Mouse (Mus musculus): ENCODE data around the gene Clic6.
"Not testable (repeated sequence)": the region's sequence is repeated elsewhere in the genome, so short reads cannot be mapped to it uniquely, and the experiment has no call there.

Gene Clic6

DNA sequence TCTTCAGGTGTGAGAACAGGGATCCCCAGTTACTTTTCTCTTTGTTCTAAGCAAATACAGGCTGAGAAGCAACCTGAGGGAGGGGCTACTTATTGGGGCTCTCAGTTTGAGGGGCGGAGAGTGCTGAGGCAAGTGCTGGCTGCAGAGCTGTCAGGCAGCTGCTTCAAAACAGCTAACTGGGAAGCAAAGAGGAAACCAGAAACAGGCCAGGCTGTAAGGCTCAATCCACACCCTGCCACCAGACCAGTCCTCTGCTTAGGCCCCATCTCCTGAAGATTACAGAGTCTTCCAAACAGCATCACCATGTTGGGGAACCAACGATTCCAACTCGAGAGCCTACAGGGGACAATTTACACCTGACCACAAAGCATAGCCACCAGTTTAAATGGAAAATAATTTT is 12.6 kb upstream of the Clic6 start:
- no peak for DNase-seq

DNA sequence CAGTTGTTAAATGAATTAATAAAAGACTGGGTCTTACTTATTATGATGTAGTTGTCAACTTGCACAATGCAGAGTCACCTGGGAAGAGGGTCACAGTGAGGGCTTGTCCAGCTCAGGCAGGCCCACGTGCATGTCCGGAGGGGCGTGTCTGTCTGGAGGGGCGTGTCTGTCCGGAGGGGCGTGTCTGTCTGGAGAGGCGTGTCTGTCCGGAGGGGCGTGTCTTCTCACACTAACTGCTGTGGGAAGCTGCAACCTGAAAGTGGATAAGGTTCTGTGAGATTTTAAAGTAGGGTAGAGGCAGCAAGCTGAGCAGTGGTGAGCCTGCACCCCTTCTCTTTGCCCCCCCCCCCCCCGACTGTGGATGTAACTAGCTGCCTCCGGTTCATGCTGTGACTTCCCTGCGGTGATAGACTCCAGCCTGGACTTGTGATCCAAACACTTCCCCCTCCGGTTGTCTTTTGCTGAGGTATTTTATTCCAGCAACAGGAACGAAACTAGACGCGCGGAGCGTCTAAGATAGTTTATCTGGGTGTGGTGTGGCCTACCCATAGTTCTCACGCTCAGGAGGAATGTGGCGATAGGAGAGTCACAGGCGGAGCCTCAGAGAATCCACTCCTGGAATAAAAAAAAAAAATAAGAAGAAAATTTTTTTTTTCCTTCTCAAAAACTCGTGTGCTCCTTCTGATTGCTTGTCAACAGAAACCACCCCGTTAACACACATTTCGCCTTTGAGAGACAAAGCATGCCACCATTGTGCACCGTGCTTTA is 10.3 kb upstream of the Clic6 start:
- DNase-seq = no peak

DNA sequence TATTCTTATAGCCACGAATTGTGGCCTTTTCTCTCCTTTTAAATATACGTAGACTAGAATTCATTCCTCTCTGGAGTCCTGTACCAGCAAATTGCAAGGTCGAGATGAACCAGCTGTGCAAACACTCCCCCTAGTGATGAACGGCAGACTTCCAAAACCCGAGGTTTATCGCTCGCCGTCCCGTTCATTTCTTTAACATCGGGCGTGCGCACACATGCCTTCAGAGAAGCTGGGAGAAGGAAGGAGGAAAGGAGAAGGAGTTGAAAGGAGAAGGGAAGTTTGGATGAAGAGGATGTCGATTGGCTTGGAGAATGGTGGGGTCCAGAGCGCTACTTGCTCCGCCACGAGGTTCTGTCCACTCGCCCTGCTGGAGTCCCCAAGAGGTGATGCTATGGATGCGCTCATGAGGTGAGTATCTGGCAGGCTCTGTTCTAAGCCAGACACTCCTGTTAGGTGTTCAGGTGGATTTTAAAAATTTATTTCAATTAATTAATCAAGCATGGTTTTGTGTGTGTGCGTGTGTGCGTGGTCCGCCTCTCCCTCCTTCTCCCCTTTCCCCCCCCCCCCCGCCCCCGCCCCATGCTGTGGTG is 6.9 kb upstream of the Clic6 start:
- DNase-seq = no peak

DNA sequence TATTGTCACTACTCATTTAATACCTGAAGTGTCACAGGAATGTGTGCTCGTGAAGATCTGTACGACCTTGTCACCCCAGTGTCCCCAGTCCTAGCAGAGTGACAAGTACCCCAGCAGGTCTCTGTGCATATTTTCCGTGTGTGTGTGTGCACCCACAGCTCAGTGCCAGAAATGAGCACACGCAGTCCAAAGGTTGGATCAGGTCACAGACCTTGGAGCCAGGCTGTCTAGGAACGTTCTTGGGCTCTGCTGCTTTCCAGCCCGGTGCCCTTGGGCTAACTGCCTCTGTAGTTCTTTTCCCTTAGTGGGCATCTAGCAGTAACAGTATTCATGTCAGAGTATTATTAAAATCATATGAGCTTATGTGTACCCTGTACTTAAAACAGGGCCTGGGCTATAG is 1.6 kb downstream of the Clic6 start:
- no peak for DNase-seq

DNA sequence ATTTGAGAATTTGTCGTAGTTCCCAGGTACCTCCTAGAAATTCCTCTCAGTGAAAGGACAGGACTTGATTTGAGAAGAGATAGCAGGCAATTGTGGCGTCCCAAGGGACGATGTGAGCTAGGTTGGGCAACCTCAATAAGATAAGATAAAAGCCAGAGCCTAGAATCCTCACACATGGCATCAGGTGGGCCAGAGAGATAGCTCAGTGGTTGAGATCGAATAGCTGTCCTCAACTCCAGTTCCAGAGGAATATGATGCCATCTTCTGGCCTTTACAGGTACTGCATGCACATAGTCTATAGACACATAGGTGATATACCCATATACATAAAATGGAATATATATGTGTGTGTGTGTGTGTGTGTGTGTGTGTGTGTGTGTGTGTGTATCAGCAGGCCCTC is 2.0 kb downstream of the Clic6 start:
- no peak for DNase-seq

DNA sequence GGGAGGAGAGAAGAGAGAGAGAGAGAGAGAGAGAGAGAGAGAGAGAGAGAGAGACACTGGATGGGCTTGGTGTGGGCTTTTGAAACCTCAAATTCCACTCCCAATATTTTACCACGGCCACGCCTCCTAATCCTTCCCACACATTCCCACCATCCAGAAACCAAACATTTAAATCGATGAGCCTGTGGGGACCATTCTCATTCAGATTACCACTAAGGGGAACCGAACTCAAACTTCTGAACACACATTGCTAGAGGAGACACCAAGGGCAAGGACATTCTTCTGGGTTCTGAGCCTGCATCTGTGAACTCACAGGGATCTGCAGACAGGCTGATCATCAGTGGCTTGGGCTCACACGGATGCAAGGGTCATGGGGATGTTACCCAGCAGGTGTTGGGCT is 2.9 kb downstream of the Clic6 start:
- DNase-seq = no peak

DNA sequence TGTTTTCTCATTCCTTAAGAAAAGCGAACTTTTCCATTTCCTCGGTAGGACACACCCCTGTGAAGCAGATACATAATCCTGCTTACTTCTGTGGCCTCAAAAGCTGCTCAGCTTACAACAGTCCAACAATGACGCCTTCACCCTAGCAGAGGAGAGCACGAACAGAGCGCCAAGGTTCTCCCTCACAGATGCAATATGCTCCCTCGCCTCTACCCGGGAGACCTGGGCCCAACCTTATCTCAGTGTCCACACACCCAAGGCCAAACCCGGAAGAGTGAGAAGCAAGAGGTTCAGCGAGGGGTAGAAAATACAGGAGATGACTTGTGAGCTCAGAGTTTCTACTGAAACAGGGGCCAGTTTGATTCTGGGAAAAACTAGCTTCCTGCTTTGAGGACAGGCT is 3.8 kb downstream of the Clic6 start:
- no peak for DNase-seq

DNA sequence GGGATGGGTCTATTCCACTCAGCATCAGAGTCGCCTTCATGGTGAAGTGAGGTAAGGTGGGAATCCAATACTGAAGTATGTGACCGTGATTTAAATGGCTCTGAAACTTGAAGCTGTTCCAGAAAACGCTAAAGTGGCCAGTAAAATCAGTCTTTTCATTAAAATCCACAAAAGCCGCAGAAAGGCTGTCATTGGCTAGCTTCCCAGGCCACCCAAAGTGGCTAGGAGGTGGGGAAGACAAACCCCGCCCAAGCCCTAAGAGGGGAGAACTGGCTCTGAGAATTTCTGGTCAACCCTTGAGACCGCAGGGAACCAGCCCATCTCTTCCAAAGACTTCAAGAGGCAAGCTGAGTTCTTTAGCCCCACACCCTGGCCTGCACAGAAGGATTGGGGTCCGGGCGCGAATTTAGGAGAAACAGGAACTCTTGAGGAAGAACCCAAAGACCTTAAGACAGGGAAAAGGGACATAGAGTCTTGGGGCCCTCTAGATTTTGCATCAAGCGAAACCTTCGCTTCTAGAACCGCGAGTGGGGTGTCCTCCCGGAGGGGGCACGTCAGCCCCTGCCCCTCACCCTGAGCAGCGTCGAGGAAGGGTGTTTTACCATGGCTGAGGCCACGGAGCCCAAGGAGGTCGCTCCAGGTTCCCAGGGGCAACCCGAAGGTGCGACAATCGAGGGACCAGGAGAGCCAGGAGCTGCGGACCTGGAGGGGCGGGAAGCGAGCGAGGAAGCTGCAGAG is 12.5 kb downstream of the Clic6 start:
- no peak for DNase-seq

DNA sequence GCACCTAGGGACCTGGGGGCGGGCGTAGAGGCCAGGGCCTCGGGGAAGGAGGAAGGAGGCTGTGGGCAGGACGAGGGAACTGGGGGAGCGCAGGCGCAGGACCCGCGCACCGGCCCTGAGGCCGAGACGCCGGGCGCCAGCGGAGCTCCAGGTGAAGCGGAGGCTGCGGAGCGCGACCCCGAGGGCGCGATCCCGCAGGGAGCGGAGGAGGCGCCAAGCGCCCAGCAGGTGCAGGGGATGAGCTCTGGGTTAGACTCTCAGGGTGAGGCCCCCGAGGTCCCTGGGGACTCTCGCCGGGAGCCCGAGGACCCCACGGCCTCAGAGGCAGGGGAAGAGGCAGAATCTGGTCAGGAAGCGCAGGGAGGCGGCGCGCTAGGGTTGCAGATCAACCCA is 13.0 kb downstream of the Clic6 start:
- no peak for DNase-seq

DNA sequence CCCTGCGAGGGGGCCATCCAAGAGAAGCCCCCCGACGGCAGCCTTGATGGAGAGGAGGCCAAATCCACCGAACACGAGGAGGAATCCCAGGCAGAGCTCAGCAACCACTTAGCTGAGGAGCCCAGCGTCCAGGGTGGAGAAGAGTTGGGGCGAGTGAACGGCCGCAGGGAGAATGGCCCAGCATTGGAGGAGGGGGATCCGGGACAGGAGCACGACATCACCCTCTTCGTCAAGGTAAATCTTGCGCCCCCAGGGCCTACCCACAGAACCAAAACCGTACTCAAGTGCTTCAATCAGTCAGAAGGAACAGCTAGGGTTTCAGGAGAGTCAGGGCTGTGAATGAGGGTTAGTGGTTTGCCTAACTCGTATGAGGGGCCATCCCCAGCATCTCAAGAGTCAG is 13.8 kb downstream of the Clic6 start:
- DNase-seq = no peak

DNA sequence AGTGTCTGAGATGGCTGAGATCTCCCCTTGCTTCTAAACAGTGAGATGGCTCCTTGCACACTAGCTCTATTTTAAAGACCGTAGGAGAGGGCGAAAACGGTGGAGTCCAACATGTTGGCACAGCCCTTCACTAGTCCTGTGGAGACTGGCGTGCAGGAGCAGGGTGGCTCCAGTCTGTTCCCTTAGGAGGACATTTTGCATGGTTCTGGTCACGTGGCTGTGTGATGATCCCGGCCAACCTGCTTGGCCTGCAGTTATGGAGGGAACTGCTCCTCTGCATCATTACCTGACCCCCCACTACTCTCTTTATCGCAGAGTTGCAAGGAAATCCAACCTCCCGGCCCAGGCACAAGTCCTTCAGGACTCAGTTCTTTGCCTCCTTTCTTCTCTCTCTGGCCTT is 15.0 kb downstream of the Clic6 start:
- DNase-seq = no peak

DNA sequence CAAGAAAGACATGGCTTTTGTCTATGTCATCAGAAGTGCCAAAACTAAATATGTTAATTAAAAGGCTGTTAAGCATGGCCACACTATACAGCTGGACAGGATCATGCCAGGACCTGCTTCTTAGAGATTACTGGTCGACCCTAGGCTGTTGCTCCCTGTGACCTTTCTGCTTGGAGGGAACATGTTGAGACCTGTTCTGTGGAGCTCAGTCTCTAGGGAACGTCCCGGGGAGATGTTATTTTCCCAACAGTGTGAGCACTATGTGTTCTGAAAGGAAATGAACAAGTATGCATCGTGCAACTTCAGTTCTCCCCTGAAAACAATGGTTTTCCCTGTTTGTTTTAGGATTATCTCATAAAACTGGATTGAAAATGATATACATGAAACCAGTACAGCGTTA is 17.6 kb downstream of the Clic6 start:
- no peak for DNase-seq

DNA sequence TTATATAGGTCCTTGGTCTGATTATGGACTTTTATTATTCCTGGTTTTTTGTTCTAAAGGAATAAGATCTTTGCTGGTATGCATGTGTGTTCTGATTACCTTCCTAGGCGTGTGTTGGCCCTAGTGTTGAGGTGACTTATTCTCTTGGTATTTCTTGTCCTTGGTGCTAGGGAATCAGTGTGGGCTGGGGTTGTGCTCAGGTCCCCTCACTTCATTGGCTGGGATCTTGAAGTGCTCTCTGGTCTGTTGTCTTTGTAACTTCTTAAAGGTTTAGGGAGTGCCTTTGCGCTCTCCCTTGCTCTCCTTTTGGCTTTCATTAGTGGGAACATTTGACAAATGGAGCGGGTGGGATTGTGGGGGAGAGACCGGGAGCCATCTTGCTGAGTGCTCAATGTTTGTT is 22.0 kb downstream of the Clic6 start:
- no peak for DNase-seq

DNA sequence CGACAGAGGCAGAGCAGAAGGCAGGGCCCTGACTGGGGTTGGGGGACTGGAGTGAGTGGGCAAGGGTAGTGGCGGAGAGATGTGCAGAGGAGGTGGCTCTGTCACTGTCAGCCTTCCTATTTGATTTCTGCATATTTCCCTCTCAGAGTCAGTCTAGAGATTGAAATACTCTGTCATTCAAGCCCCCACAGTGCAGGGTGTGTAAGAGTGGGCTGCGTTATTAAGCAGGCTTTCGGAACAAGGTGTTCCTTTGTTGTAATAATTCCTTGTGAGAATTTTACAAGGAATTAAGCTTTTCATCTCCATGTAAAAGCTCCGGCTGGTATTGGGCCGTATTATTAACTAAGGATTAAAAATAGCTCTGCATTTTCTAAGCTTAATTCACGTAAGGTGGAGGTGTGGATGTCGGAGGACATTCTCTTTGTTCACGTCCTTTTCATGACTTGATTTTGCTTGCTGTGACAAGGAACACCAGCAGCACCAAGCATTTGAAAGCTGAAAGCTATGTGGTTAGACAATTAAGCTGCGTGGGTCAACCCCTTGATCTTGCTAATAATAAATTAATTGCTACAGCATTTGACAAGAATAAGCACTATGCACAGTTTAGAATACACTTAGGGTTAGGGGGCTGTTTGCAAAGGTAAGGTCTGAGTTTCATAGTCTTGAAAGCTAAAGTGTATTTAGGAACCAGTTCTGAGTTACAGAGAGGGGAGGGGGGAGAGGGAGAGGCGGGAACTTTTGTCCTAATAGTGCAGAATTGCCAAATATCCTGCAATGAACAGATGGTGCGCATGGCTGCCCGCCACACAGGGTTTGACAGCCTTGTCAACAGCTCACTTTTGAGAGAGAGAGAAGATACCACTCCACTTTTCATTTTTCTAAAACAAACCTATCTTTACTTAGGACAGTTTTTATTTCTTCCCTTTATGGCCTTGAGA is 25.6 kb downstream of the Clic6 start:
- no peak for DNase-seq

DNA sequence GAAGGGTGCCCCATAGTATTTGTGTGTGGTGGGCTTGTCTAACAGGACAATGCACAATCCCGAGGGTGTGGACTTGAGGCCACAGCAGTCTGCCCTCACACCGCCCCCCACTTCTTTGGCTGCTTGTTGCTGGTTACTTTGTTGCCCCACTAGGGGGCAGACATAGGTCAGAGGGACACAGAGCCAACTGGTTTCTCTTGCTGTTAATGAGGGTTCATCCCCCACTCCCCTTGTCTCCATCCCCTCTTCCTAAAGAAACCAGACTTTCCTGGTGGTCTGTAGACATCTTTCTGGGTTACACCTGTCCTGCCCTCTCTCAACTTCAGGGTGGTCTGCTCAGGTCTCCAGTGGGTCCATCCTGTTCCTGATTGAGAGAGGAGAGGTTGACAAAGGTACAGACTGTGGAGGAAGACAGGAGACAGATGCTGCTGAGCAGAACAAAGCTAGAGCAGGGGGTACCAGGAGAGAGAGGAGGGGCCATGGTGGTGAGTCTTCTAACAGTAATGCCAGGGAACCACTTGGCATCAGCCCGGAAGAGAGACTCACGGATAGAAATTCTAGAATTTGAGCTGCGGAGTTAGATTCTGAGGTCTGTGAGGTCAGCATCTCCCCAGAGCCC is 26.3 kb downstream of the Clic6 start:
- DNase-seq = no peak

DNA sequence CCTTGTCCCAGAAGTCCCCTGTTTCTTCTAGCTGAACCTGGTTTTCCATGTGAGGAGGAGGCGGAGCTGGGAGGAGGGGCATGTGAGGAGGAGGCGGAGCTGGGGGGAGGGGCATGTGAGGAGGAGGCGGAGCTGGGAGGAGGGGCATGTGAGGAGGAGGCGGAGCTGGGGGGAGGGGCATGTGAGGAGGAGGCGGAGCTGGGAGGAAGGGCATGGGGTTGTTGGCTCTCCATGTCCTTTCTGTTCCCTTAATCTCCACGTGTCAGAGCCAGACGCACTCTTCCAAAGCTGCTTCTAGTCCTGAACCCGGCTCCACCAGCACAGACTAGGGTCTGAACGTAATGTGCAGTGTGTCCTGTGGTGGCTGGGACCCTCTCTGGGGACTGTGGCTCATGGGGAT is 29.4 kb downstream of the Clic6 start:
- DNase-seq = not testable (repeated sequence)

DNA sequence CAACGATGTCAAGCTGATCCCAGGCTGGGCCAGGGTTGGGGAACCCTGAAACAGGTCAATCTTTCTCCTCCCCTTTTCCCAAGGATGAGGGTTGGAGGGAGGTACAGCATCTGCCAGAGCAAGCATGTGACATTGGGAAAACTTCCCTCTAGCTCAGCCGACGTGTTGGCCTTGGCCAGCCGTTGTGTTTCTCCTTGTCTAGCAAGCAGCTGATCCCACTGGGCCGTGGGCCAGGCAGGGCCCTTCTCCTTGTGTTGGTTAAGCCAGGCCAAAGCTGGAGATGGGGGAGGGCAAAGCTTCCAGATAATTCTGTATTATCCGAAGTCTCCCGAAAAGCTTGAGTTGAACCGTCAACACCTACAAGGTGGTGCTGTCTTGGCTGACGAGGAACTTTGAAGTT is 30.6 kb downstream of the Clic6 start:
- peak; percentile 95 for DNase-seq

DNA sequence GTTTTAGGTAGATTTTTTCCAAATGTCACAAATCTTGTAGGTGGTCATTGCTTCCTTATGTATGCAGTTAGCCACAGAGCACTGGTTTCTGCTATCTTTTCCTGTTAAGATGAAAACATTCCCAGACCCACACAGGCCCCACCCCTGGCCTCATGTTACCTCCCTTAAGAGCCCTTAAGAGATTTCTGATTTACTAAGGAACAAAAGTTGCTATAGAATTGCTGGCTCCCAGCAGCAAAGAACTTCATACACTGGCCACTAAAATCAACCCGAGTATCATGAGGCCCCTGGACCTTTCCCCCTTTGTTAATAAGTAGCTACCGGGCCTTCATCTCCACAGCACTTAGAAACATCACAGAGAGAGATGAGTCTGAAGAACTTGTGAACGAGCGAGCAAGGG is 33.2 kb downstream of the Clic6 start:
- no peak for DNase-seq

DNA sequence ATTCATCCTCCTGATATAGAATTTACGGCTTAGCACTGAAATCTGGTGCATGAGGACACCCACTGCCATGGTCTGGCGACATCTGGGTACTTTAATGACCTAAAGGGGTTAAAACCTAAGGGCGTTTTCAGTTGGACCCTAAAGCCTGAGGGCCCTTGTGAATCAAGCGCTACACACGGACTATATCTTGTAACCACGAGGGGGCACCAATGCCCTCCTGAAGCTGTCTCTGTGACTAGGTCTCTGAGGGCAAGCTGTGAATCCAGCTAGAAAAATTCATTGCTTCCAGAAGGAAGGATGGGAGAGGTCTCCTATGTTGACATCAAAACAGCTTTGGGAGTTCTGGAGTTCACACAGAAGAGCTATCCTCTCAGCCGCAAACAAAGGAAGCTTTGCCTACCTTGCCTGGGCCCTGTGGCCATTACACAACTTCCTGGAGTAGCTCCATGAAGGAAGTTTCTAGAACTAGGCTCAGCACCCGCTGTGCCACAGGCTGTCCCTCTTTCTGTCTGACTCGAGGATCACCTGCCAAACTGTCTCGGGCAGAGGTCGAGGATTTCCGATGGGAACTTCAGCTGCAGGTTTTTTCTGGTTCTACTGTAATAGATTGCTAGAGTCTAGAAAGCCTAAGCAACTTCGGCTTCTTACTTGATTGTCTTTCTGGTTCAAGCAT is 34.4 kb downstream of the Clic6 start:
- no peak for DNase-seq

DNA sequence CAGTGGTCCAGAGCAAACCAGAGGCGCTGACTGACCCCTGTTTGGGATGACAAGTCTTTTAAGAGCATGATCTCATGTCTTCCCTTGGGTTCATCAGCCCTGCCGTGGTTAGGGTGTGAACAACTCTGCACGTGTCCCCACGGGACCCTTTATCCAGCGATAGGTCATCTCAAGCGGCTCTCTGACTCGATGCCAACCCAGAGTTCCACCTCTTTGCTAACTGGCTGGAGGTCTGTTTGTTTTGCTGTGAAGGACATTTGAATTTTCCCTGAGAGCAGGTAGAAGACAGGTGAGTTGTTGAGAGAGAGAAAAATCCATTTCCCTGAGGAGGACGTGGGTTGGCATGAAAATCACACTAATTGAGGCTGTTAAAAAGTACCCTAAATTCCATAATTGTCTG is 37.8 kb downstream of the Clic6 start:
- no peak for DNase-seq

DNA sequence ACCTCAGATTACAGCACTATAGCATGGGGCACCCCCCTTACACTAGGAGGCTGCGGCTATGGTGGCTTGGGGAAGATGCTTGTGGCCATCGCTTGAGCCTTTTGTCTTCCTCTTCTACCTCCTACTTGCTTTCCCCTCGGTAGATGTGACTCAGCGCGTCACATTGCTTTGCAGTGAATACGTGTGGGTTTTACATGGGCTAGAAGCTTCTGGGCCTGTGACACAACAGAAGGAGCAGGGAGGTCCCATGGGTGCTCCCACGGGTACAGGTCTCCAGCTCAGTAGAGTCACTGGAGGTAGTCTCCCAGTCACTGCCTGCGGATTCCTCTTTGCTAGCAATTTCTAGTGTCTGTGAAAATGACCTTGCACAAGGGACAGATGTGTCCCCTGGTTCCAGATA is 39.1 kb downstream of the Clic6 start:
- DNase-seq = no peak

DNA sequence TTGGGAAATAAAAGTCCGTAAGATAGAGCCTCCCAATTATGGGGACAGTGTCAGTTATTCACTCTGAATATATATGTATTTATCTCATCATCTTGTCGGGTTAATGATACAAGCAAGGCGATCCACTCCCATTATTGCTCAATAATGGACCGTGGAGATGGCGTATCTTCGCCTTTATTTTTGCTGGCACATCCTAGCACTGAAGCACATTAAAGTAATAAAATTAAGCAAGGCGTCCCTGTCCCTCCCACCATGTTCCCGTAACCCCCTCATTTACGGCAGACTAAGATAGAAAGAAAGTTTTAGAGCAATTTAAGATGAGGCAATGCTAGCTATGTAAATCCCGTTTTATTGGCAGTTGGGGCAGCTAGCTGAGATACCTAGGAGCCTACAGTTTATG is 40.4 kb downstream of the Clic6 start:
- no peak for DNase-seq
